Mouse (Mus musculus) hindbrain, postnatal 0 days (tissue): Measurements from ENCODE around the gene C1qbp. TPM values are rescaled to one million over a fixed set of nuclear protein-coding genes. Genes with fewer than 3 reads are reported as not detected.

ENCODE experiments used
- ATAC-seq: fragments of 200-750 bp; cut with Nextera tagmentation; 2 replicates; pipeline ENCODE4 v1.8.0; 2017; ENCODE audit warnings: mild to moderate bottlenecking, moderate TSS enrichment, moderate library complexity
- DNase-seq: peaks from one replicate; pipeline ENCODE4 v3.0.0-alpha.2; 2015; ENCODE audit warnings: low spot score
- H3K27ac ChIP-seq: fragments of 300-500 bp; sonication (generic); 2 replicates; pipeline ENCODE4 v1.5.1; 2014; ENCODE audit warnings: mild to moderate bottlenecking
- H3K27me3 ChIP-seq: fragments of 300-500 bp; sonication (generic); 2 replicates; pipeline ENCODE4 v1.6.1; 2014; ENCODE audit warnings: low read length, mixed read lengths; ENCODE audit not compliant: insufficient read depth
- H3K36me3 ChIP-seq: fragments of 300-500 bp; sonication (generic); 2 replicates; pipeline ENCODE4 v1.6.1; 2014; ENCODE audit warnings: low read length, mixed read lengths; ENCODE audit not compliant: insufficient read depth
- H3K4me1 ChIP-seq: fragments of 300-500 bp; sonication (generic); 2 replicates; pipeline ENCODE4 v1.6.1; 2014; ENCODE audit warnings: antibody characterized with exemption, low read length, mixed read lengths; ENCODE audit not compliant: insufficient read depth
- H3K4me2 ChIP-seq: fragments of 300-500 bp; sonication (generic); 2 replicates; pipeline ENCODE4 v1.6.1; 2014; ENCODE audit warnings: low read depth, mild to moderate bottlenecking, low read length, moderate library complexity, mixed read lengths
- H3K4me3 ChIP-seq: fragments of 300-500 bp; sonication (generic); 2 replicates; pipeline ENCODE4 v1.5.1; 2014; ENCODE audit warnings: low read length
- H3K9ac ChIP-seq: fragments of 300-500 bp; sonication (generic); replicated peaks from 2 replicates; pipeline ENCODE4 v1.6.1; 2014; ENCODE audit warnings: mild to moderate bottlenecking, low read length, moderate library complexity, mixed read lengths
- H3K9me3 ChIP-seq: fragments of 300-500 bp; sonication (generic); 2 replicates; pipeline ENCODE4 v1.6.1; 2016; ENCODE audit warnings: low read length, mixed read lengths
- CTCF ChIP-seq: IDR thresholded peaks from 2 replicates; pipeline ENCODE4 v1.5.1; 2016; ENCODE audit warnings: antibody characterized with exemption, control low read depth, low read depth
- WGBS: fragments of 180-500 bp; shearing (Covaris S2); extraction: QIAGEN DNeasy Blood & Tissue Kit; methylation state at CpG from one replicate; pipeline ENCODE4 v1.1.7; 2014; 5-methylcytosine and 5-hydroxymethylcytosine counted together
- polyA plus RNA-seq: library from polyadenylated mRNA; unstranded; fragments of >200 nt; fragmentation: Nextera tagmentation; extraction: Ambion mirVana; gene quantifications from 2 replicates; pipeline ENCODE4 v1.2.1, GENCODE M21; 2015
- total RNA-seq: library from RNA; depleted of rRNA; stranded (reverse); fragments of >200 nt; gene quantifications from 2 replicates; pipeline ENCODE4 v1.2.3, GENCODE M21; 2014

Gene C1qbp
- total and polyA plus RNA-seq, 2 experiments from 2014 or later, result 14.9 to 201 TPM

DNA sequence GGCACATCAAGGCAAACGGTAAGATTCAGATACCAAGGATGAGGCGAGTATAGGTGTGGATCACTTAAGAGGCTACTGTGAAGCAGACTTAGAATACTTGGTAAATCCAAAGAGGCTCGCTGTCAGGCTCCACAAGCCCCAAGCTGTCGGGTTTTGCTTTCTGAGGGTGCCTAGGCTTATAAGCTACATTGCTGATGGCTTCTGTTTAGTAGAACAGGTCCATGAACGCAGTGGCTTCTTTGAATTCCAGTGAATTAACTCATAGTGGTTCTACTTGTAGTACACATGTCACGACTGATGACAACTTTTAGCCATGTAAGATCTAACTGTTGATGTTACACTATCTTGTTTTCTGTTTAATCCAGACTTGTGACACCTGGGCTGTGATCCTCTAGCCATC, 5.5 kb downstream of the C1qbp start:
- H3K27ac ChIP-seq, result no peak overlapping the region
- no peak overlapping the region for H3K4me2 ChIP-seq
- no peaks in the 10 kb centered on the region for H3K27me3 ChIP-seq
- H3K9ac ChIP-seq, result no peak overlapping the region
- 90% methylated on average over 6 of the region's 6 CpGs for WGBS
- H3K4me1 ChIP-seq, result no peaks in the 10 kb centered on the region
- TF ChIP-seq CTCF, result no peak
- no peak for DNase-seq
- no peak overlapping the region for H3K4me3 ChIP-seq
- no peaks in the 10 kb centered on the region for H3K9me3 ChIP-seq
- no peak for ATAC-seq
- H3K36me3 ChIP-seq, result peaks cover 65% of the 10 kb centered on the region

DNA sequence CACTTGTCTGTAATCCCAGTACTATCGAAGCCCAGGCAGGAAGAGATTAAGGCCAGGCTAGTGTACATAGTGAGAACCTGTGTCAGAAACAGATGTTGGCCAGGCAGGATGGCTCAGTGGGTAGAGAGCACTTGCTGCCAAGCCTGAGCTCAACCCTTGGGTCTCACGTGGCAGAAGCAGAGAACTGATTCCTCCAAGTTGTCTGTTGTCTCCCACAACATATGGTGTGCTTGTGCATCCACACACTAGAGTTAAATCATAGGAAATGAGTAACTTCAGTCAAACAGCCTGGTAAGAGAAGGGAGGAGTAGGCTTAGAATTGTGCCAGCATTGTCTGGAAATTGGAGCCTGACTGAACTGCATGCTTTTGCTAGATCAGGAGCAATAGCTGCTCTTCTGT, 7.6 kb downstream of the C1qbp start:
- no peak for ATAC-seq
- TF ChIP-seq CTCF, result no peak
- H3K36me3 ChIP-seq, result peaks cover 60% of the 10 kb centered on the region
- DNase-seq, result no peak
- H3K9ac ChIP-seq, result no peak overlapping the region
- H3K9me3 ChIP-seq, result no peaks in the 10 kb centered on the region
- no peak overlapping the region for H3K27ac ChIP-seq
- H3K4me1 ChIP-seq, result no peaks in the 10 kb centered on the region
- no peaks in the 10 kb centered on the region for H3K27me3 ChIP-seq
- WGBS, result 72% methylated on average over 2 of the region's 2 CpGs
- no peak overlapping the region for H3K4me2 ChIP-seq
- H3K4me3 ChIP-seq, result no peak overlapping the region

DNA sequence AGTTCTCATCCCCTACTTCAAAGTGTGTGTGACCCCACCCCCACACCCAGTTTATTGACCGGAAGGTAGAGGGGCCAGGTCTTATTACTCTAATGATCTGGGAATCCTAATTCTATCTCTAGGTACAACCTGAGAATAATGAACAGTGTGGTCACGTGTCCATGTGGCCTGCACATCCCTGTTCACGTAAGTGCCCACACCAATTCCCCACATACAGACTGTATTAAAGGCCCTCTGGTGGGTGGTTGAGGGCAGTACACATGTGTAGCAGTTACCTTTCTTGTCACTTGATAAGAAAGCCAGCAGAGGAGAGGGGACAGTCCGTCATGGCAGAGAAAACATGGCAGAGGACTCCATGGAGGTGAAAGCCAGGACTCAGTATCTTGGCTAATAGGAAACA, 8.9 kb downstream of the C1qbp start:
- WGBS, result 64% methylated on average over 4 of the region's 4 CpGs
- H3K4me2 ChIP-seq, result no peak overlapping the region
- H3K27me3 ChIP-seq, result no peaks in the 10 kb centered on the region
- peak; percentile 65 for TF ChIP-seq CTCF
- H3K36me3 ChIP-seq, result peaks cover 51% of the 10 kb centered on the region
- DNase-seq (peak; percentile 36), ATAC-seq (no peak)
- H3K4me1 ChIP-seq, result no peaks in the 10 kb centered on the region
- H3K9ac ChIP-seq, result no peak overlapping the region
- no peaks in the 10 kb centered on the region for H3K9me3 ChIP-seq
- no peak overlapping the region for H3K4me3 ChIP-seq
- no peak overlapping the region for H3K27ac ChIP-seq

DNA sequence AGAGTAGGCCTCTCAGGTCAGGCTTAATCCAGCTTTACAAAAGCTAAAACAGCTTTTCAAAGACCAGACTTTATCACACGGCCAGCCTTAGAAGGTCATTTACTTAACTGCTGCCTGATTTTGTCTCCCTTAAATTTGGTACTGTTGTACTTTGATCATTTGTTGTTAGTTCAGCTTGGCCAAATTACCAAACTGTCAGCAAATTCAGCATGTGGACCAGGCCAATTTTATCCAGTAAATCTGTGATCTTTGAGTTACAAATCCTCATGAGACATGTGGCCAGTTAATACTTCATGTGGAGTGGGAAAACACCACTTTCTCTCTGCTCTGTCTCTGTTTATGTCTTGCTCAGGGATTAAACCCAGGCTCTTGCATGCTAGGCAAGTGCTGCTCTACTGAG, 10.2 kb downstream of the C1qbp start:
- no peak for ATAC-seq

DNA sequence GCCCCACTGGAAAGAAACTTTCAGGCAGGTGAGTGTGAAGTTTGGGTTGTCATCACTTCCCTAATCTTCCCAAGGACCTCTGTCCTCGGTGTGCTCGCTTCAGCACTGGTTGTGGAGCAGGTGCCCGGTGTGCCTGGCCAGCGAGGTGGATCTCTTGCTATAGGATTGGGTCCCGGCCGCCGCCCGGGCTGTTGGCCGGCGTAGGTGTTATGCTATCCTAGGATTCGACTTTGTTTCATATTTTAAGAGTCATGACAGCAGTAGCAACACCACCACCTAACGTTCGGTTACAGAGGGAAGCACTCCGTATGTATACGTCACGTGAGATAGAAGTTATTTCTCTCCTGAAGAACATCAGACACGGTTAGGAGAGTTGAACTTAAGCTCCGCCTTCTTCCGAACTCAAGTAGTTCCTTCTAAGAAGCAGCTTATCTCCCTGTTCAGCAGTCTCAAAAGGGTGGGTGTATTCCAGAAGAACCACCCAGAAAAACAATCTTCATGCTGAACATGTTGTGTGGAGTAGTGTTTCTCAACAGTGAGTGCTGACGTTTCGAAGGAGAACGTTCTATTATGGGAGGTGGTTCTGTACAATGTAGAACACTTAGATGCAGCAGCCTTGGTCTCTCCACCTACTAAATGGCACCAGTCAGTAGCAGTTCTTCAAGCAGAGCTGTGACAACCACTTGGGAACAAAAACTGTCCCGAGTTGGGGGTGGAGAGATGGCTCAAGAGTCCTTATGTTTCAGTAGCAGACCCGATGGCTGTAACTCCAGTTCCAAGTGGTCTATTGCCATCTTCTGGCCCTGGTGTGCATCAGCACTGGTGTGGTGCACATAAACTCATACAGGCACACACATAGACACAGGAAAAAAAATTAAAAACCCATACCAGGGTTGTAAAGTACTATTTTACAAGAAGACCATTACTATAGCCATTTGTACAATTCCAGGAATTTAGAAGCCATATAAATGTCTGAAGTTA, 12.0 kb downstream of the C1qbp start:
- TF ChIP-seq CTCF, result peak; percentile 45
- H3K4me1 ChIP-seq, result peaks cover 8% of the 10 kb centered on the region; the same call in 1 of the 2 replicates
- no peaks in the 10 kb centered on the region for H3K9me3 ChIP-seq
- peak overlapping the region; percentile 92 for H3K27ac ChIP-seq
- peak overlapping the region; percentile 87 for H3K9ac ChIP-seq
- peaks cover 28% of the 10 kb centered on the region for H3K36me3 ChIP-seq
- 16% methylated on average over 24 of the region's 24 CpGs for WGBS
- H3K4me3 ChIP-seq, result peak overlapping the region; percentile 95
- H3K4me2 ChIP-seq, result peak overlapping the region; percentile 92
- DNase-seq, result peak; percentile 58
- ATAC-seq, result peak; percentile 18; the same call in 1 of the 2 replicates
- H3K27me3 ChIP-seq, result no peaks in the 10 kb centered on the region

More for the DNA sequence above, 10.2 kb downstream of the C1qbp start:
- DNase-seq, result no peak
- no peak overlapping the region for H3K4me3 ChIP-seq
- WGBS, result 71% methylated on average over 1 of the region's 1 CpGs
- no peak for TF ChIP-seq CTCF
- no peak overlapping the region for H3K4me2 ChIP-seq
- H3K4me1 ChIP-seq, result peaks cover 8% of the 10 kb centered on the region; the same call in 1 of the 2 replicates
- H3K36me3 ChIP-seq, result peaks cover 37% of the 10 kb centered on the region
- H3K27ac ChIP-seq, result no peak overlapping the region
- H3K9me3 ChIP-seq, result no peaks in the 10 kb centered on the region
- no peaks in the 10 kb centered on the region for H3K27me3 ChIP-seq
- H3K9ac ChIP-seq, result no peak overlapping the region

DNA sequence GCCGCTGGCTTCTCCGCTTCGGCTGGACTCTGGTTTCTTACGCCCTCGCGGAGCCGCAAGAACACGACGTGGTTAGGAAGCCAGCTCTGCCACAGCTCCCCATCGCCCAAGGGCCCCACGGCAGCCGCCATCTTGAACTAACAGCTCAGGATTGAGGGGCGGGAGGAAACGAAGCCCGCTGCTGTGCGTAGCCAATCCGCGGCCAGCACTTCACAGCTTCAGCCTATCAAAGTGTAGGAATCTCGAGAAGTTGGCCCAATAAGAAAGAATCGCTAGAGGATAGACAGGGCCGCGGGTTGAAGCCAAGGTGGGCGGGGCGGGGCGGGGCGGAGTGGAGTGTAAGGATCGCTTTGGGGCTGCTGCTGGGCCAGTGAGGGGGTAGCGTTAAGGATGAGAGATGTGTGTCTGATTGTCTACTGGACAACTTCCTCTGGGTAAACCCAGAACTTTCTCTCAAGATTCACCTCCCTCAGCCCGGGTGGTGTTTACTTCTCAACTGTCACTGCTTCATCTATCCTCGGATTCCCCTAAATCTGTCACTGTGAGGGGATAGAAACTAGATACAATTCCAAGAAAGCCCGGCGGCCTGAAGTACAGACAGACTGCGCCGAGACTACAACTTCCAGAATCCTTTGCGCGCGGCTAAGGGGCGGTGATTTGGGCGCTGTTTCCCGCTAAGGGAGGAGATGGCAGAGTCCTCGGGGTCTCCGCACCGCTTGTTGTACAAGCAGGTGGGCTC, 12.8 kb downstream of the C1qbp start, which contains the start of the genes Nup88 and Rpain:
Gene Nup88 (minus strand): TSS at position 153 of the 739 bp plus-strand sequence.
Gene Rpain (plus strand): TSS at position 393 of the 739 bp plus-strand sequence.
- Histone ChIP-seq H3K9ac (peak within 1 kb of the TSS; percentile 87), H3K27me3 (no peaks in the 10 kb centered on the region), H3K36me3 (peaks cover 30% of the 10 kb centered on the region), H3K4me1 (peaks cover 8% of the 10 kb centered on the region; the same call in 1 of the 2 replicates), H3K27ac (peak within 1 kb of the TSS; percentile 92), H3K4me2 (peak within 1 kb of the TSS; percentile 92), H3K9me3 (no peaks in the 10 kb centered on the region), H3K4me3 (peak within 1 kb of the TSS; percentile 95)
- no peak for TF ChIP-seq CTCF
- peak; percentile 97 for DNase-seq
- ATAC-seq, result peak; percentile 99
- under 1% methylated on average over 43 of the region's 43 CpGs for WGBS
